21 mouse cellular contexts compared by ENCODE assay signal in genomic region chr6:81403122-81403521, GRCm38 (mm10).
DNase-seq lines count a peak whose midpoint lies in the region; ATAC-seq lines count a peak whose summit lies in the region.
"Had no signal": no experiment of that assay in that cellular context is flagged by ENCODE, and none has a peak within 500 bp of the region (broad histone marks: within the 10 kb centered on the region; RNA-seq: fewer than 3 reads in every experiment).

No protein-coding gene starts in this region.

- no peaks in the 10 kb centered on the region for H3K4me1 ChIP-seq in forebrain, embryonic 11.5 days (replicated peaks; ENCODE audit: control insufficient read depth, insufficient read depth, low read length)
- no peaks in the 10 kb centered on the region for H3K4me1 ChIP-seq in forebrain, embryonic 13.5 days
- H3K4me1 ChIP-seq in hindbrain, embryonic 11.5 days (replicated peaks; ENCODE audit: control insufficient read depth, insufficient read depth, low read length) = no peaks in the 10 kb centered on the region
- no peaks in the 10 kb centered on the region for H3K4me1 ChIP-seq in hindbrain, embryonic 16.5 days (ENCODE audit: control insufficient read depth, insufficient read depth, low read depth, low read length)
- no peaks in the 10 kb centered on the region for H3K4me1 ChIP-seq in midbrain, embryonic 11.5 days (ENCODE audit: control insufficient read depth, insufficient read depth, low read length)
- peaks cover 7% of the 10 kb centered on the region; the same call in 1 of the 2 replicates for H3K4me1 ChIP-seq in midbrain, embryonic 10.5 days
- no peaks in the 10 kb centered on the region for H3K4me1 ChIP-seq in midbrain, embryonic 14.5 days (ENCODE audit: control insufficient read depth, insufficient read depth, low read length)
- H3K4me1 ChIP-seq in midbrain, embryonic 15.5 days = no peaks in the 10 kb centered on the region
- H3K4me1 ChIP-seq: forebrain, embryonic 10.5 days; heart, embryonic 10.5 days; heart, embryonic 13.5 days had no signal

- H3K4me2 ChIP-seq in forebrain, embryonic 11.5 days (ENCODE audit: low read depth, low read length, severe bottlenecking) = no peak overlapping the region
- no peak overlapping the region for H3K4me2 ChIP-seq in forebrain, embryonic 13.5 days
- no peak overlapping the region for H3K4me2 ChIP-seq in hindbrain, embryonic 11.5 days (replicated peaks; ENCODE audit: low read depth, low read length)
- no peak overlapping the region for H3K4me2 ChIP-seq in hindbrain, embryonic 16.5 days (ENCODE audit: low read length)
- H3K4me2 ChIP-seq in midbrain, embryonic 11.5 days = no peak overlapping the region
- no peak overlapping the region for H3K4me2 ChIP-seq in midbrain, embryonic 14.5 days (ENCODE audit: low read length)
- no peak overlapping the region for H3K4me2 ChIP-seq in midbrain, embryonic 15.5 days
- H3K4me2 ChIP-seq: heart, embryonic 13.5 days had no signal

- ATAC-seq in forebrain, embryonic 11.5 days (replicated peaks; ENCODE audit: low FRiP score) = peak; percentile 76
- no peak for ATAC-seq in forebrain, embryonic 13.5 days
- ATAC-seq in hindbrain, embryonic 11.5 days (ENCODE audit: low FRiP score) = 0 out of 2 replicates have a peak, but pooled peaks have one; percentile 17
- no peak for ATAC-seq in hindbrain, embryonic 16.5 days
- ATAC-seq in midbrain, embryonic 11.5 days (ENCODE audit: low FRiP score) = peak; percentile 82
- ATAC-seq in midbrain, embryonic 14.5 days (ENCODE audit: low FRiP score, low TSS enrichment) = no peak
- no peak for ATAC-seq in midbrain, embryonic 15.5 days (replicated peaks)
- ATAC-seq: activated CD4-positive, CD25-positive, alpha-beta regulatory T cell, adult 4 months; intestine, postnatal 0 days had no signal

- no peak overlapping the region for H3K9ac ChIP-seq in forebrain, embryonic 11.5 days (ENCODE audit: low read length)
- H3K9ac ChIP-seq in forebrain, embryonic 13.5 days = no peak overlapping the region
- H3K9ac ChIP-seq in hindbrain, embryonic 11.5 days (ENCODE audit: low read depth, low read length) = no peak overlapping the region
- no peak overlapping the region for H3K9ac ChIP-seq in hindbrain, embryonic 16.5 days (ENCODE audit: low read depth, low read length)
- H3K9ac ChIP-seq in midbrain, embryonic 11.5 days (ENCODE audit: low read length) = no peak overlapping the region
- H3K9ac ChIP-seq in midbrain, embryonic 14.5 days (replicated peaks; ENCODE audit: low read length) = no peak overlapping the region
- H3K9ac ChIP-seq in midbrain, embryonic 15.5 days = no peak overlapping the region
- H3K9ac ChIP-seq: heart, embryonic 13.5 days had no signal

- no peak overlapping the region for H3K4me3 ChIP-seq in forebrain, embryonic 11.5 days (ENCODE audit: low read depth, low read length)
- H3K4me3 ChIP-seq in forebrain, embryonic 13.5 days = no peak overlapping the region
- H3K4me3 ChIP-seq in hindbrain, embryonic 11.5 days (ENCODE audit: low read depth, low read length) = no peak overlapping the region
- no peak overlapping the region for H3K4me3 ChIP-seq in hindbrain, embryonic 16.5 days (ENCODE audit: low read length)
- H3K4me3 ChIP-seq in midbrain, embryonic 11.5 days (ENCODE audit: low read depth, low read length) = no peak overlapping the region
- no peak overlapping the region for H3K4me3 ChIP-seq in midbrain, embryonic 10.5 days
- H3K4me3 ChIP-seq in midbrain, embryonic 14.5 days (replicated peaks; ENCODE audit: low read depth, low read length) = no peak overlapping the region
- H3K4me3 ChIP-seq in midbrain, embryonic 15.5 days = no peak overlapping the region
- H3K4me3 ChIP-seq: forebrain, embryonic 10.5 days; heart, adult 2 months; heart, embryonic 10.5 days; heart, embryonic 13.5 days had no signal

- H3K27ac ChIP-seq in forebrain, embryonic 11.5 days (ENCODE audit: low read depth, low read length) = no peak overlapping the region
- H3K27ac ChIP-seq in forebrain, embryonic 13.5 days = no peak overlapping the region
- H3K27ac ChIP-seq in hindbrain, embryonic 11.5 days (ENCODE audit: low read depth, low read length) = no peak overlapping the region
- no peak overlapping the region for H3K27ac ChIP-seq in hindbrain, embryonic 16.5 days (ENCODE audit: low read depth, low read length)
- H3K27ac ChIP-seq in midbrain, embryonic 11.5 days (ENCODE audit: low read depth, low read length) = no peak overlapping the region
- H3K27ac ChIP-seq in midbrain, embryonic 10.5 days (replicated peaks) = no peak overlapping the region
- H3K27ac ChIP-seq in midbrain, embryonic 14.5 days (replicated peaks; ENCODE audit: low read depth, low read length) = no peak overlapping the region
- no peak overlapping the region for H3K27ac ChIP-seq in midbrain, embryonic 15.5 days
- H3K27ac ChIP-seq: forebrain, embryonic 10.5 days; heart, adult 2 months; heart, embryonic 10.5 days; heart, embryonic 13.5 days had no signal

- H3K9me3 ChIP-seq in forebrain, embryonic 11.5 days (ENCODE audit: control insufficient read depth, low read length) = no peaks in the 10 kb centered on the region
- no peaks in the 10 kb centered on the region for H3K9me3 ChIP-seq in forebrain, embryonic 13.5 days (replicated peaks)
- no peaks in the 10 kb centered on the region for H3K9me3 ChIP-seq in hindbrain, embryonic 11.5 days (ENCODE audit: control insufficient read depth, low read length)
- no peaks in the 10 kb centered on the region for H3K9me3 ChIP-seq in hindbrain, embryonic 16.5 days (ENCODE audit: control insufficient read depth, low read length)
- H3K9me3 ChIP-seq in midbrain, embryonic 11.5 days (ENCODE audit: control insufficient read depth, low read length) = no peaks in the 10 kb centered on the region
- no peaks in the 10 kb centered on the region for H3K9me3 ChIP-seq in midbrain, embryonic 10.5 days (replicated peaks)
- no peaks in the 10 kb centered on the region for H3K9me3 ChIP-seq in midbrain, embryonic 14.5 days (ENCODE audit: control insufficient read depth, low read length)
- H3K9me3 ChIP-seq in midbrain, embryonic 15.5 days = no peaks in the 10 kb centered on the region; the same call in 1 of the 2 replicates
- H3K9me3 ChIP-seq: forebrain, embryonic 10.5 days; heart, embryonic 10.5 days had no signal

- H3K27me3 ChIP-seq in forebrain, embryonic 11.5 days (ENCODE audit: control insufficient read depth, insufficient read depth, low read length) = no peaks in the 10 kb centered on the region
- H3K27me3 ChIP-seq in forebrain, embryonic 13.5 days = no peaks in the 10 kb centered on the region
- H3K27me3 ChIP-seq in hindbrain, embryonic 11.5 days (ENCODE audit: control insufficient read depth, insufficient read depth, low read length) = no peaks in the 10 kb centered on the region
- H3K27me3 ChIP-seq in hindbrain, embryonic 16.5 days (replicated peaks; ENCODE audit: control insufficient read depth, insufficient read depth, low read length) = no peaks in the 10 kb centered on the region
- no peaks in the 10 kb centered on the region for H3K27me3 ChIP-seq in midbrain, embryonic 11.5 days (ENCODE audit: control insufficient read depth, insufficient read depth, low read length)
- no peaks in the 10 kb centered on the region for H3K27me3 ChIP-seq in midbrain, embryonic 10.5 days (ENCODE audit: low read depth, poor library complexity, severe bottlenecking)
- no peaks in the 10 kb centered on the region for H3K27me3 ChIP-seq in midbrain, embryonic 14.5 days (ENCODE audit: control insufficient read depth, insufficient read depth, low read length)
- no peaks in the 10 kb centered on the region for H3K27me3 ChIP-seq in midbrain, embryonic 15.5 days (replicated peaks)
- H3K27me3 ChIP-seq: heart, embryonic 13.5 days had no signal

- no peaks in the 10 kb centered on the region for H3K36me3 ChIP-seq in forebrain, embryonic 11.5 days (ENCODE audit: control insufficient read depth, insufficient read depth, low read length)
- H3K36me3 ChIP-seq in forebrain, embryonic 13.5 days (ENCODE audit: poor library complexity, severe bottlenecking) = no peaks in the 10 kb centered on the region
- no peaks in the 10 kb centered on the region for H3K36me3 ChIP-seq in hindbrain, embryonic 11.5 days (ENCODE audit: control insufficient read depth, insufficient read depth, low read length)
- no peaks in the 10 kb centered on the region for H3K36me3 ChIP-seq in hindbrain, embryonic 16.5 days (ENCODE audit: control insufficient read depth, insufficient read depth, low read length)
- H3K36me3 ChIP-seq in midbrain, embryonic 11.5 days (ENCODE audit: control insufficient read depth, insufficient read depth, low read length) = no peaks in the 10 kb centered on the region
- no peaks in the 10 kb centered on the region for H3K36me3 ChIP-seq in midbrain, embryonic 10.5 days
- H3K36me3 ChIP-seq in midbrain, embryonic 14.5 days (ENCODE audit: control insufficient read depth, insufficient read depth, low read length) = no peaks in the 10 kb centered on the region
- H3K36me3 ChIP-seq in midbrain, embryonic 15.5 days (replicated peaks) = no peaks in the 10 kb centered on the region
- H3K36me3 ChIP-seq: forebrain, embryonic 10.5 days; heart, embryonic 10.5 days; heart, embryonic 13.5 days had no signal

- no peak for DNase-seq in forebrain, embryonic 11.5 days (ENCODE audit: low spot score)
- no peak for DNase-seq in hindbrain, embryonic 11.5 days (ENCODE audit: low spot score)
- DNase-seq in midbrain, embryonic 11.5 days (ENCODE audit: low spot score, missing footprints) = no peak
- DNase-seq in midbrain, embryonic 10.5 days (ENCODE audit: low spot score) = no peak
- peak; percentile 12 for DNase-seq in midbrain, embryonic 14.5 days
- DNase-seq: adrenal gland, adult 8-10 months; adrenal gland, postnatal 25 days; cerebellum, adult 18-20 months; cerebellum, adult 9-10 months; cerebellum, postnatal 14 days; gastrocnemius, postnatal 10 days; gastrocnemius, postnatal 36 days; heart, adult 2 months had no signal

Comparison
In these comparisons a context has a peak if more than half of its experiments do, and no peak if none do; other contexts are left out.
1. ATAC-seq: peak in forebrain, embryonic 11.5 days (single experiment), hindbrain, embryonic 11.5 days (single experiment) and midbrain, embryonic 11.5 days (single experiment); none in forebrain, embryonic 13.5 days (single experiment), hindbrain, embryonic 16.5 days (single experiment), midbrain, embryonic 14.5 days (single experiment) and midbrain, embryonic 15.5 days (single experiment).